Mouse (Mus musculus): ENCODE measurements around the gene Abhd17a. TPM values are rescaled to one million over a fixed set of nuclear protein-coding genes. Genes with fewer than 3 reads are reported as not detected.

The Abhd17a gene
- polyA plus RNA-seq, 1 experiment from 2014 or later = 92.5 TPM

- no peak overlapping the region for H3K4me3 ChIP-seq (ENCODE audit: low read depth, low read length)
- TF ChIP-seq EP300 (optimal IDR thresholded peaks at IDR 0.05) (no peak), CTCF (IDR thresholded peaks at IDR 0.05; ENCODE audit: low read depth) (peak; percentile 83)
- no peaks in the 10 kb centered on the region for H3K9me3 ChIP-seq (ENCODE audit: control insufficient read depth, low read length)
- no peak overlapping the region for H3K9ac ChIP-seq (ENCODE audit: low read length)
- H3K27me3 ChIP-seq (ENCODE audit: control insufficient read depth, insufficient read depth, low read length) = no peaks in the 10 kb centered on the region
- WGBS = 62% methylated on average over 4 of the region's 4 CpGs
- no peak overlapping the region for H3K27ac ChIP-seq (replicated peaks)
- no peak for ATAC-seq (ENCODE audit: low FRiP score, low TSS enrichment)
- no peak overlapping the region for H3K4me2 ChIP-seq (replicated peaks; ENCODE audit: low read depth)
- peaks cover 16% of the 10 kb centered on the region for H3K36me3 ChIP-seq (ENCODE audit: control insufficient read depth, insufficient read depth, low read length)
- no peaks in the 10 kb centered on the region for H3K4me1 ChIP-seq (replicated peaks; ENCODE audit: control insufficient read depth, insufficient read depth)
- DNase-seq (ENCODE audit: low spot score) = peak; percentile 55
These were observed 20.9 kb upstream of the Abhd17a start for GRCm38 (mm10) chr10:80611024-80611423.

GRCm38 (mm10) chr10:80610116-80610785, 20.1 kb upstream of the Abhd17a start:
- Histone ChIP-seq H3K4me1 (replicated peaks; ENCODE audit: control insufficient read depth, insufficient read depth) (no peaks in the 10 kb centered on the region), H3K36me3 (ENCODE audit: control insufficient read depth, insufficient read depth, low read length) (peaks cover 16% of the 10 kb centered on the region), H3K4me2 (replicated peaks; ENCODE audit: low read depth) (no peak overlapping the region), H3K9ac (ENCODE audit: low read length) (no peak overlapping the region), H3K4me3 (ENCODE audit: low read depth, low read length) (no peak overlapping the region), H3K9me3 (ENCODE audit: control insufficient read depth, low read length) (no peaks in the 10 kb centered on the region), H3K27me3 (ENCODE audit: control insufficient read depth, insufficient read depth, low read length) (no peaks in the 10 kb centered on the region), H3K27ac (replicated peaks) (no peak overlapping the region)
- DNase-seq (ENCODE audit: low spot score) (no peak), ATAC-seq (ENCODE audit: low FRiP score, low TSS enrichment) (no peak)
- WGBS = 90% methylated on average over 9 of the region's 9 CpGs
- TF ChIP-seq EP300 (optimal IDR thresholded peaks at IDR 0.05) (no peak), CTCF (IDR thresholded peaks at IDR 0.05; ENCODE audit: low read depth) (no peak)

- no peak overlapping the region for H3K27ac ChIP-seq (replicated peaks)
- H3K4me2 ChIP-seq (replicated peaks; ENCODE audit: low read depth) = no peak overlapping the region
- no peaks in the 10 kb centered on the region for H3K9me3 ChIP-seq (ENCODE audit: control insufficient read depth, low read length)
- TF ChIP-seq CTCF (IDR thresholded peaks at IDR 0.05; ENCODE audit: low read depth) (no peak), EP300 (optimal IDR thresholded peaks at IDR 0.05) (no peak)
- H3K36me3 ChIP-seq (ENCODE audit: control insufficient read depth, insufficient read depth, low read length) = peaks cover 15% of the 10 kb centered on the region
- no peak overlapping the region for H3K9ac ChIP-seq (ENCODE audit: low read length)
- DNase-seq (ENCODE audit: low spot score) = no peak
- no peak for ATAC-seq (ENCODE audit: low FRiP score, low TSS enrichment)
- H3K4me1 ChIP-seq (replicated peaks; ENCODE audit: control insufficient read depth, insufficient read depth) = no peaks in the 10 kb centered on the region
- WGBS = 84% methylated on average over 10 of the region's 10 CpGs
- no peak overlapping the region for H3K4me3 ChIP-seq (ENCODE audit: low read depth, low read length)
- no peaks in the 10 kb centered on the region for H3K27me3 ChIP-seq (ENCODE audit: control insufficient read depth, insufficient read depth, low read length)
These were observed 19.3 kb upstream of the Abhd17a start for GRCm38 (mm10) chr10:80609269-80609924.

- H3K4me2 ChIP-seq (replicated peaks; ENCODE audit: low read depth) = no peak overlapping the region
- TF ChIP-seq EP300 (optimal IDR thresholded peaks at IDR 0.05) = no peak
- no peak for TF ChIP-seq CTCF (IDR thresholded peaks at IDR 0.05; ENCODE audit: low read depth)
- H3K9ac ChIP-seq (ENCODE audit: low read length) = no peak overlapping the region
- H3K9me3 ChIP-seq (ENCODE audit: control insufficient read depth, low read length) = no peaks in the 10 kb centered on the region
- 85% methylated on average over 3 of the region's 3 CpGs for WGBS
- no peak overlapping the region for H3K4me3 ChIP-seq (ENCODE audit: low read depth, low read length)
- H3K36me3 ChIP-seq (ENCODE audit: control insufficient read depth, insufficient read depth, low read length) = peaks cover 12% of the 10 kb centered on the region
- peaks cover 3% of the 10 kb centered on the region; the same call in 1 of the 2 replicates for H3K4me1 ChIP-seq (replicated peaks; ENCODE audit: control insufficient read depth, insufficient read depth)
- no peak for ATAC-seq (ENCODE audit: low FRiP score, low TSS enrichment)
- no peak overlapping the region for H3K27ac ChIP-seq (replicated peaks)
- DNase-seq (ENCODE audit: low spot score) = no peak
- H3K27me3 ChIP-seq (ENCODE audit: control insufficient read depth, insufficient read depth, low read length) = no peaks in the 10 kb centered on the region
These were observed 18.3 kb upstream of the Abhd17a start for GRCm38 (mm10) chr10:80608435-80608834.

GRCm38 (mm10) chr10:80606737-80607350, 16.7 kb upstream of the Abhd17a start:
- H3K36me3 ChIP-seq (ENCODE audit: control insufficient read depth, insufficient read depth, low read length) = peaks cover 9% of the 10 kb centered on the region
- H3K9me3 ChIP-seq (ENCODE audit: control insufficient read depth, low read length) = no peaks in the 10 kb centered on the region
- no peak overlapping the region for H3K9ac ChIP-seq (ENCODE audit: low read length)
- no peak overlapping the region for H3K4me2 ChIP-seq (replicated peaks; ENCODE audit: low read depth)
- TF ChIP-seq CTCF (IDR thresholded peaks at IDR 0.05; ENCODE audit: low read depth) (no peak), EP300 (optimal IDR thresholded peaks at IDR 0.05) (no peak)
- H3K27ac ChIP-seq (replicated peaks) = no peak overlapping the region; the same call in 1 of the 2 replicates
- DNase-seq (ENCODE audit: low spot score) (no peak), ATAC-seq (ENCODE audit: low FRiP score, low TSS enrichment) (no peak)
- H3K27me3 ChIP-seq (ENCODE audit: control insufficient read depth, insufficient read depth, low read length) = no peaks in the 10 kb centered on the region
- H3K4me3 ChIP-seq (ENCODE audit: low read depth, low read length) = no peak overlapping the region
- H3K4me1 ChIP-seq (replicated peaks; ENCODE audit: control insufficient read depth, insufficient read depth) = peaks cover 3% of the 10 kb centered on the region; the same call in 1 of the 2 replicates
- WGBS = 94% methylated on average over 34 of the region's 34 CpGs

All from stomach, postnatal 0 days (tissue).